Mouse (Mus musculus): Measurements from ENCODE around the gene Lrrc73. TPM values are rescaled to one million over a fixed set of nuclear protein-coding genes. Genes with fewer than 3 reads are reported as not detected.

The Lrrc73 gene
- polyA plus RNA-seq, 1 experiment from 2014 or later = 0.76 TPM

- DNase-seq (no peak), ATAC-seq (ENCODE audit: insufficient read depth) (no peak)
- H3K27me3 ChIP-seq (ENCODE audit: insufficient read depth, low read length) = no peaks in the 10 kb centered on the region
- no peaks in the 10 kb centered on the region for H3K4me1 ChIP-seq (ENCODE audit: insufficient read depth)
- H3K36me3 ChIP-seq (ENCODE audit: insufficient read depth) = peaks cover 76% of the 10 kb centered on the region
- no peak overlapping the region for H3K4me3 ChIP-seq (ENCODE audit: low read depth, low read length)
- H3K9ac ChIP-seq = no peak overlapping the region
- no peak overlapping the region for H3K4me2 ChIP-seq
- H3K27ac ChIP-seq (ENCODE audit: low read depth) = no peak overlapping the region
- no peaks in the 10 kb centered on the region for H3K9me3 ChIP-seq (ENCODE audit: low read depth, low read length)
- no peak for TF ChIP-seq CTCF (IDR thresholded peaks at IDR 0.05; ENCODE audit: low read depth)
- 82% methylated on average over 10 of the region's 10 CpGs for WGBS
Measured at GRCm38 (mm10) chr17:46275506-46275905, 22.2 kb downstream of the Lrrc73 start.

- ATAC-seq (ENCODE audit: insufficient read depth) = no peak
Measured at GRCm38 (mm10) chr17:46277586-46277985, 24.3 kb downstream of the Lrrc73 start.

GRCm38 (mm10) chr17:46278011-46278765 is 24.9 kb downstream of the Lrrc73 start:
- ATAC-seq (ENCODE audit: insufficient read depth) (no peak), DNase-seq (no peak)
- 87% methylated on average over 12 of the region's 12 CpGs for WGBS
- Histone ChIP-seq H3K27me3 (ENCODE audit: insufficient read depth, low read length) (no peaks in the 10 kb centered on the region), H3K4me1 (ENCODE audit: insufficient read depth) (peaks cover 7% of the 10 kb centered on the region), H3K9me3 (ENCODE audit: low read depth, low read length) (no peaks in the 10 kb centered on the region), H3K27ac (ENCODE audit: low read depth) (no peak overlapping the region), H3K36me3 (ENCODE audit: insufficient read depth) (peaks cover 56% of the 10 kb centered on the region), H3K4me3 (ENCODE audit: low read depth, low read length) (no peak overlapping the region), H3K9ac (no peak overlapping the region), H3K4me2 (no peak overlapping the region)
- TF ChIP-seq CTCF (IDR thresholded peaks at IDR 0.05; ENCODE audit: low read depth) = no peak

More at GRCm38 (mm10) chr17:46277586-46277985, 24.3 kb downstream of the Lrrc73 start:
- no peak for TF ChIP-seq CTCF (IDR thresholded peaks at IDR 0.05; ENCODE audit: low read depth)
- 53% methylated on average over 4 of the region's 4 CpGs for WGBS
- Histone ChIP-seq H3K27ac (ENCODE audit: low read depth) (no peak overlapping the region), H3K36me3 (ENCODE audit: insufficient read depth) (peaks cover 62% of the 10 kb centered on the region), H3K27me3 (ENCODE audit: insufficient read depth, low read length) (no peaks in the 10 kb centered on the region), H3K4me2 (no peak overlapping the region), H3K4me3 (ENCODE audit: low read depth, low read length) (no peak overlapping the region), H3K9ac (no peak overlapping the region), H3K4me1 (ENCODE audit: insufficient read depth) (peaks cover 7% of the 10 kb centered on the region), H3K9me3 (ENCODE audit: low read depth, low read length) (no peaks in the 10 kb centered on the region)
- DNase-seq = no peak

- H3K4me1 ChIP-seq (ENCODE audit: insufficient read depth) = peaks cover 12% of the 10 kb centered on the region
- peaks cover 30% of the 10 kb centered on the region for H3K36me3 ChIP-seq (ENCODE audit: insufficient read depth)
- H3K4me3 ChIP-seq (ENCODE audit: low read depth, low read length) = peak within 1 kb of the TSS; percentile 79
- under 1% methylated on average over 37 of the region's 37 CpGs for WGBS
- peak; percentile 92 for DNase-seq
- TF ChIP-seq CTCF (IDR thresholded peaks at IDR 0.05; ENCODE audit: low read depth) = no peak
- ATAC-seq (ENCODE audit: insufficient read depth) = peak; percentile 97
- peak within 1 kb of the TSS; percentile 81 for H3K9ac ChIP-seq
- H3K27me3 ChIP-seq (ENCODE audit: insufficient read depth, low read length) = no peaks in the 10 kb centered on the region
- H3K9me3 ChIP-seq (ENCODE audit: low read depth, low read length) = no peaks in the 10 kb centered on the region
- H3K27ac ChIP-seq (ENCODE audit: low read depth) = peak within 1 kb of the TSS; percentile 90
- peak within 1 kb of the TSS; percentile 95 for H3K4me2 ChIP-seq
Measured at GRCm38 (mm10) chr17:46282483-46283123, 29.3 kb downstream of the Lrrc73 start, which contains the start of gene Tjap1. Gene Tjap1 (minus strand): TSS chr17:46283026.

GRCm38 (mm10) chr17:46283140-46283539 is 29.8 kb downstream of the Lrrc73 start:
- peaks cover 25% of the 10 kb centered on the region for H3K36me3 ChIP-seq (ENCODE audit: insufficient read depth)
- H3K9me3 ChIP-seq (ENCODE audit: low read depth, low read length) = no peaks in the 10 kb centered on the region
- H3K27me3 ChIP-seq (ENCODE audit: insufficient read depth, low read length) = no peaks in the 10 kb centered on the region
- peaks cover 17% of the 10 kb centered on the region for H3K4me1 ChIP-seq (ENCODE audit: insufficient read depth)
- no peak overlapping the region for H3K9ac ChIP-seq
- peak; percentile 42; the same call in 1 of the 2 replicates for ATAC-seq (ENCODE audit: insufficient read depth)
- TF ChIP-seq CTCF (IDR thresholded peaks at IDR 0.05; ENCODE audit: low read depth) = no peak
- no peak overlapping the region for H3K27ac ChIP-seq (ENCODE audit: low read depth)
- peak overlapping the region; percentile 79 for H3K4me3 ChIP-seq (ENCODE audit: low read depth, low read length)
- 16% methylated on average over 9 of the region's 9 CpGs for whole genome bisulfite sequencing
- no peak for DNase-seq
- H3K4me2 ChIP-seq = peak overlapping the region; percentile 95

- Histone ChIP-seq H3K27ac (ENCODE audit: low read depth) (no peak overlapping the region), H3K4me2 (no peak overlapping the region), H3K4me3 (ENCODE audit: low read depth, low read length) (no peak overlapping the region), H3K9me3 (ENCODE audit: low read depth, low read length) (no peaks in the 10 kb centered on the region), H3K9ac (no peak overlapping the region), H3K27me3 (ENCODE audit: insufficient read depth, low read length) (no peaks in the 10 kb centered on the region), H3K36me3 (ENCODE audit: insufficient read depth) (peaks cover 19% of the 10 kb centered on the region), H3K4me1 (ENCODE audit: insufficient read depth) (peaks cover 17% of the 10 kb centered on the region)
- DNase-seq (no peak), ATAC-seq (ENCODE audit: insufficient read depth) (no peak)
- no peak for TF ChIP-seq CTCF (IDR thresholded peaks at IDR 0.05; ENCODE audit: low read depth)
- 82% methylated on average over 8 of the region's 8 CpGs for WGBS
Measured at GRCm38 (mm10) chr17:46283911-46284310, 30.6 kb downstream of the Lrrc73 start.

GRCm38 (mm10) chr17:46284653-46285052 is 31.3 kb downstream of the Lrrc73 start:
- no peak for ATAC-seq (ENCODE audit: insufficient read depth)
- no peaks in the 10 kb centered on the region for H3K27me3 ChIP-seq (ENCODE audit: insufficient read depth, low read length)
- peaks cover 11% of the 10 kb centered on the region for H3K36me3 ChIP-seq (ENCODE audit: insufficient read depth)
- H3K9me3 ChIP-seq (ENCODE audit: low read depth, low read length) = no peaks in the 10 kb centered on the region
- no peak overlapping the region for H3K27ac ChIP-seq (ENCODE audit: low read depth)
- H3K4me3 ChIP-seq (ENCODE audit: low read depth, low read length) = no peak overlapping the region
- TF ChIP-seq CTCF (IDR thresholded peaks at IDR 0.05; ENCODE audit: low read depth) = no peak
- no peak overlapping the region for H3K4me2 ChIP-seq
- H3K9ac ChIP-seq = no peak overlapping the region
- WGBS = 49% methylated on average over 7 of the region's 7 CpGs
- peaks cover 17% of the 10 kb centered on the region for H3K4me1 ChIP-seq (ENCODE audit: insufficient read depth)
- DNase-seq = no peak

All from lung, embryonic 14.5 days (tissue).